Mouse (Mus musculus) MEL (cell line): ENCODE data around the gene Cspg4.

Source experiments
- CTCF ChIP-seq, 3 experiments: IDR thresholded peaks in 2 of 3; conservative IDR thresholded peaks in 1 of 3; 2 replicates each; pipeline ENCODE4 v1.5.1; 2011 to 2012; ENCODE audit warnings: low read length in 3 of 3, low read depth in 2 of 3, mild to moderate bottlenecking in 2 of 3, improper control_type of control experiment in 1 of 3, inconsistent platforms in 1 of 3, mixed read lengths in 1 of 3, moderate library complexity in 1 of 3; ENCODE audit not compliant: control insufficient read depth in 1 of 3, insufficient read depth in 1 of 3, poor library complexity in 1 of 3, severe bottlenecking in 1 of 3
- ELF1 ChIP-seq: IDR thresholded peaks from 2 replicates; pipeline ENCODE4 v1.6.1; 2014; ENCODE audit warnings: low read depth, mild to moderate bottlenecking, inconsistent platforms, low read length, improper control_type of control experiment, moderate library complexity
- MAX ChIP-seq: IDR thresholded peaks from 2 replicates; pipeline ENCODE4 v1.6.1; 2011; ENCODE audit warnings: low read length, improper control_type of control experiment
- MAZ ChIP-seq: IDR thresholded peaks from 2 replicates; pipeline ENCODE4 v1.6.1; 2012; ENCODE audit warnings: low read depth, mild to moderate bottlenecking, inconsistent platforms, low read length, improper control_type of control experiment
- MXI1 ChIP-seq: IDR thresholded peaks from 2 replicates; pipeline ENCODE4 v1.6.1; 2011; ENCODE audit warnings: mild to moderate bottlenecking, low read depth, low read length, improper control_type of control experiment
- NELFE ChIP-seq: IDR thresholded peaks from 2 replicates; pipeline ENCODE4 v1.6.1; 2011; ENCODE audit warnings: low read depth, low read length, improper control_type of control experiment
- POLR2A ChIP-seq, 2 experiments: IDR thresholded peaks; 2 replicates each; pipeline ENCODE4 v1.6.1; 2011 to 2012; ENCODE audit warnings: low read length in 2 of 2, mild to moderate bottlenecking in 2 of 2, control low read depth in 1 of 2, improper control_type of control experiment in 1 of 2, low read depth in 1 of 2, moderate library complexity in 1 of 2; ENCODE audit not compliant: control insufficient read depth in 1 of 2, insufficient read depth in 1 of 2, poor library complexity in 1 of 2
- SMC3 ChIP-seq: IDR thresholded peaks from 2 replicates; pipeline ENCODE4 v1.6.1; 2011; ENCODE audit warnings: low read depth, low read length, improper control_type of control experiment

- TF ChIP-seq CTCF (IDR thresholded peaks at IDR 0.05 in 2 of 3, conservative IDR thresholded peaks at IDR 0.05 in 1 of 3; ENCODE audit: control insufficient read depth in 1 of 3, insufficient read depth in 1 of 3, low read depth in 2 of 3, low read length in 3 of 3, poor library complexity in 1 of 3, severe bottlenecking in 1 of 3), result peak in 2 of 3 experiments; percentile 5 to 34; a peak in 2 of 6 replicates
- peak; percentile 73; the same call in 1 of the 2 replicates for TF ChIP-seq MAX
- TF ChIP-seq MXI1, result peak; percentile 89
- TF ChIP-seq NELFE, result peak; percentile 92
- no peak for TF ChIP-seq SMC3
- TF ChIP-seq POLR2A (IDR thresholded peaks at IDR 0.05; ENCODE audit: control insufficient read depth in 1 of 2, insufficient read depth in 1 of 2, low read depth in 1 of 2, low read length in 2 of 2, poor library complexity in 1 of 2), result peak; percentile 45 to 96; a peak in 2 of 4 replicates
- peak; percentile 97 for TF ChIP-seq ELF1
- TF ChIP-seq MAZ, result no peak
Measured at GRCm38 (mm10) chr9:56937223-56938160, 72.7 kb downstream of the Cspg4 start, which contains the start of gene Imp3.
